Mouse (Mus musculus): ENCODE measurements around the gene Ano10. TPM values are rescaled to one million over a fixed set of nuclear protein-coding genes. Genes with fewer than 3 reads are reported as not detected.

The Ano10 gene
- total RNA-seq, 2 experiments from 2014 or later = 20.4 to 20.8 TPM

DNA sequence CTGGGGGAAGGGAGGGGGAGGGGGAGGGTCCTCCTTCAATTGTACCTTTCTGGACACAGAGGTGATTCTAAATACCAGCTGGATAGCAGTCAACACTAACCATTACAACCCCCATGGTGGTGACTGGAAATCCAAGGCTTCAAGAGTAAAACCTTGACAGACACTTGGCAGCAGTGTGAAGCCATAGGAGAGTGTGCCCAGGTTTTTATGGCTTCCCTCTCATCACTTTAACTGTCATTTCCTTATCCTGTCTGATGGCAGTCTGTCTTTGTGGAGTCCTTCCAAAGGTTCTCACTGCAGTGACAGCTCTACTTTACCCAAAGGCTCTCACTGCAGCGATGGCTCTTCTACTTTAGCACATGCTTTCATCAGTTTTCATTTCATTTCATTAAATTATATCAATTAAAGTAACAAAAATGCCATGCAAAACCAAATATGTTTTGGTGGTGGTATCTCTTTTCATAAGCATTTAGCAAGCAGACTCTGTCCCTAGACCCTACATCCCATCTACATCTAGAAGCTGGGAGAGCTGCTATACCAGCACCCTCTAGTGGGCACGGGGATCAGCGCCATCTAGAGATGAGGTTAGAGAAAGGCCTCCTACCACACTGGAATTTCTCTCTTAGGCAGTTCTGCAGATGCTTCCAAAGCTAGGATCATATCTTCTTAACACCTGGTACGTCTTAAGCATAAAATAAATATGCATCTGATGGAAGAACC is 50.0 kb downstream of the Ano10 start:
- DNase-seq = peak; percentile 42 to 53

DNA sequence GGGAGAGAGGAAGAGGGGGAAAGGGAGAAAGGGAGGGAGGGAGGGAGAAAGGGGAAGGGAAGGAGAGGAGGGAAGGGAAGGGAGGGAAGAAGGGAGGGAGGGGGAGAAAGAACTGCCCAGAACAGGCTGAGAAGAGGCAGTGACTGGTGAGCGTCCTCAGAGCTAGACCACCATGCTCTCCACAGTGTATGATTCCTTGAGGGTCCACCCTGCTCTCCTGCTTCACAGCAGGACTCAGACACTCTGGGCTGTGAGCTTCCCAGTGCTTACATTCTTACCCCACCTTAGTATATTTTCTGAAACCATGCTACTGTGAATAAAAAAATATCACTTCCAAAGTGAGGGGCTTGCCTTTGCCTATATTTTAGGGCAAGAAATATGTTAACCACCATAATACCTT is 50.9 kb downstream of the Ano10 start:
- DNase-seq = no peak

DNA sequence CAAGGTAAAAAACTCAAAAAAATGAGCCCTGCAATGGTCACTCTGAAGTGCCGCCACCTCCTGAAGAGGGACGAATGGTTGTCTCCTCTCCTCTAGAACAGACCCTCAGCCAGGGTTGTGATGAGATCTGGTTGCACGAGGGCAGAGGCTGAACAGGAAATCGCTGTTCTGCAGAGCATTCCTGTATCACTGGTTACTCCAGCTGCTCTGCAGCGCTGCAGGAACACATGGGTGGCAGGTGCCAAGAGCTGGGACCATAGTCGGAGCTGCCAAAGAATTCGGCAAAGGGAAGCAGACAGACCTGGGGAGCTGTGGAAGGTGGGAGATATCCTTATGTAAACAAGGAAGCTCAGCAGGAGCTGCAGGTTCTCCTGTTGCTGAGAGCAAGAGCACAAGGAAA is 51.4 kb downstream of the Ano10 start:
- no peak for DNase-seq

GRCm38 (mm10) chr9:122241812-122242400 is 52.3 kb downstream of the Ano10 start:
- no peak for DNase-seq

- no peak for DNase-seq
Measured at GRCm38 (mm10) chr9:122240629-122241199, 53.5 kb downstream of the Ano10 start.

GRCm38 (mm10) chr9:122234741-122235140 is 59.5 kb downstream of the Ano10 start:
- DNase-seq = no peak

DNA sequence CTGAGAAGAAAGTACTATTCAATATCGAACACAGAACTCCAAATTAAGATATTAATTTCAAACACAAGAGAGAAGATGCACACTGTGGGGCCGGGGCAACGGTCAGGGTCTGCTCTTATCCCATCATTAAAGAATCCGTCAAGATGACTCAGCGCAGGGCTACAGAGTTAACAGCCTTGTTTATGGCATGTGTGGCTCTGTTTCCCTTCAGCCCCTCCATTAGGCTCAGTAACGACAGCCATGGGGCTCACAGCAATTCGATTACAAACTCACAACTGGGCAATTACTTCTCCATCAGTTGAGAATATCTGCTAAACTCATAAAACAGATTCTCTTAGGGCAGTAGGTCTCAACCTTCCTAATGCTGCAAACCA is 60.3 kb downstream of the Ano10 start:
- DNase-seq = no peak

DNA sequence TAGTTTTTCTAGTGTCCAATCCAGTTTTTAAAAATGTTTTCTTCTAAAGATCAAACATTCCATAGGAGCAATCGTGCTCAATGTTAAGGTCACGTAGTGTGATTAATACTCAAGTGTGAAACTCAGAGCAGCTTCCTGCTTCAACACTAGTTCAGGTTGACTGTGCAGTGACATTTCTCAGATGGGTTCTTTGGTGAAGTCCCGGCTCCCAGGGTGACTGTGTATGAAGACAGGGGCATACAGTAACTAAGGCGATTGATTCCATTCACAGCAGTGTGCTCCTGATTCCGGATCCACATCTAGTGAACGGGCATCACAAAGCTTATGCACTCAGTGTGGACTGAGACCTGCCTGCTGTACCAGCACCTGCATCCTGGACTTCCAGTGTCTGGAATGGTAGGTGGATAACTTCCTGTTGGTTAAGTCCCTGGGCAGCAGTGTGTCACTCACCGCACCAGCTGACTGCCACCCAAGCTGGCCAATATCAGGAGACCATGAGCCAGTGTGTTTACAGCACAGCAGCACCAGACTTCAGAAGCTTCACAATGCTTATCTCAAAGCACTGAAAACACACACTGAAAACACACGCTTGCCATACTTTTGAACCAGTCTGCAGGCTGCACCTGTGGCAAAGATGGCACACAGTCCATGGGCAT is 60.8 kb downstream of the Ano10 start:
- no peak for DNase-seq

DNA sequence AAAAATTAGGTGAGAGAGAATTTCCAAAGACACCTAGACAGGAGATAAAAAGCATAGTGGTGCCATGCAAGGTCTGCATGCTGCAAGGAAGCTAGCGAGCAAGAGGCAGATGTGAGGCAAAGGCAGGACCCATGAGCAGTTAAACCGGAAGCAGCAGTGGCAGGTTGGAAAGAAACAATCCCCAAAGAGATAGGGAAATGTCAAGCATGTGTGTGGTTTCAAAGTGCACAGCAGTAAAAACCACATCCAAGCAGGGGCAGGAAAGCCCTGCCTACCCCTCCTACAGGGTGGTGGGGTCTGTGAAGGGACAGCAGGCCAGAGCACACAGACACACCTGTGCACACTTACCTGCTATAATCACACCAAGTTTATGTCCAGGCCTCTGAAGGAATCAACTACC is 61.3 kb downstream of the Ano10 start:
- DNase-seq = no peak

GRCm38 (mm10) chr9:122230701-122231100 is 63.5 kb downstream of the Ano10 start:
- DNase-seq = no peak

GRCm38 (mm10) chr9:122226419-122226818 is 67.8 kb downstream of the Ano10 start:
- DNase-seq = no peak

- DNase-seq = no peak
Measured at GRCm38 (mm10) chr9:122225309-122225708, 68.9 kb downstream of the Ano10 start.

DNA sequence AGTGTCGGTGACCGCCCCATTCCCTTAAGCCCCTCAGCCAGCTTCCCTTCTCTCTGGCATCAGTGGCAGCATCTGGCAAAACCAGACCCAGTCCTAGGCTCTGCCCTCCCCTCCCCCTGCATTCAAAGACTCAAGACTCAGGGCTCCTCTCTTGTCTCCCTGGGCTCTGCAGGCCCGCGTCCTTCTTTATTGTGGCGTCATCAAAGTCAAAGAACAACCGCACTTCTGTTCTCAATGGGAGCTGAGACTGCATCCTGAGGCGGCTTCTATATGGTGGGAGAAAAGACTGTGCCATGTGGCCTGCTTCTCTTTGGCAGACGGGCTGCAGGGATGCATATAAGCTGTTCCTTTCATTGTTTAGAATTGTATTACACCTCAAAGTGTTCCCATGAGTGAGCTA is 71.2 kb downstream of the Ano10 start:
- DNase-seq = no peak

DNA sequence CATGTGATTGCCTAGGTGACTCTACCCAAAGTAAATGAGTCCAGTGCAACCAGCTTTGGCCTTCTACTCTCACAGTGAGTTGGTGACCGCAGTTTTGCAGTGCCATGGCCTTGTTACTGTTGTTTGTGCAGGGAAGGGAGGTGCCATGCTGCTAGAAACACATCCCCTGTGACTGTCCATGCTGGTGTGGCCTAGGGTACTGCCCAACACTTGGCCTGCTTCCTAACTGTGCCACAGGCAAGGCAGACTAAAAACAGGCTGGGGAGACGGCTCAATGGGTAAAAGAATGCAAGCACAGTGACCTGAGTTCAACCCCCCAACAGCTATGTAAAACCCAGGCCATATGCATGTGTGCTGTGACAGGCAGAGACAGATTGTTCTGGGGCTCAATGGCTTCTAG is 74.3 kb downstream of the Ano10 start:
- no peak for DNase-seq

DNA sequence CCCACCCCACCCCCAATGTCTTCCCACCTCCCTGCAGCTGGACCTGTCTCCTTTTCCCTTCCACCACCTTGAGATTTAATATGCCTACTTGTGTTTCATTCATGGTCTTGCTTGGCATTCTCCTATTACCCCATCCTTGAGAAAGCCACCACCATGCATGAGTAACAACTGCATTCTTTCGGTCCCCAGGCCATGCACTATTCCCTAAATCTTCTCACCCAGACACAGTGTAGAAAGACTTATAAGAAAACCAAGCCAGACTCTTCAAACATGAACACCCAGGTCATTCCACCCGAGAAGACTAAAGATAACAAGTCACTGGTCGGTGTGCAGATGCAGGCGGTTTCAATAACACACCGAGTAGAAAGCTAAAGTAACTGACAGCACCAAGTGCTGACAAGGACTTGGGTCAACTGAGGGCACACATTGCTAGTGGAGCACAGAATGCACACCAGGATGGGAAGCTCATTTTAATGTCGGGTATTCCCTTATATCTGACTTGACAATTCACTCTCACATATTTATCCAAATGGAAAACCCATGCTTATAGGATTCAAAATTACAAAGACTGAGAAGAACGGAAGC is 77.2 kb downstream of the Ano10 start:
- no peak for DNase-seq

DNA sequence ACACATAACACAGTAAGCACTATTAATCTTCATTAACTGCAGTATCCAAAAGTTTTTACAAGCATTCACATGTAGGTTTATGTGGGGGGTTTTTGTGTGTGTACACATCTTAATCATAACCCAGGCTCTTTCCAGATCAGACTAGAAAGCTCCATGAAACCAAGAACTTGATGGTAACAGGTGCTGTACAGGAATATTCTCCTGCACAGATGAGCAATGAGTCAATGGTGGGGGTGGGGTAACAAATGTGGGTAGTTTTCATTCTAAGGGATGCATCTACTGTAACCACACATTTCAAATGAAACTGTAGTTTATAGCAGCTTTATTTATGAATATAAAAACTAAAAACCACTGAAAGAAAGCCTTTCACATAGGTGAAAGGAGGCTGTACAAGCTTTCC is 79.1 kb downstream of the Ano10 start:
- no peak for DNase-seq

- no peak for DNase-seq
Measured at GRCm38 (mm10) chr9:122208311-122208710, 85.9 kb downstream of the Ano10 start.

DNA sequence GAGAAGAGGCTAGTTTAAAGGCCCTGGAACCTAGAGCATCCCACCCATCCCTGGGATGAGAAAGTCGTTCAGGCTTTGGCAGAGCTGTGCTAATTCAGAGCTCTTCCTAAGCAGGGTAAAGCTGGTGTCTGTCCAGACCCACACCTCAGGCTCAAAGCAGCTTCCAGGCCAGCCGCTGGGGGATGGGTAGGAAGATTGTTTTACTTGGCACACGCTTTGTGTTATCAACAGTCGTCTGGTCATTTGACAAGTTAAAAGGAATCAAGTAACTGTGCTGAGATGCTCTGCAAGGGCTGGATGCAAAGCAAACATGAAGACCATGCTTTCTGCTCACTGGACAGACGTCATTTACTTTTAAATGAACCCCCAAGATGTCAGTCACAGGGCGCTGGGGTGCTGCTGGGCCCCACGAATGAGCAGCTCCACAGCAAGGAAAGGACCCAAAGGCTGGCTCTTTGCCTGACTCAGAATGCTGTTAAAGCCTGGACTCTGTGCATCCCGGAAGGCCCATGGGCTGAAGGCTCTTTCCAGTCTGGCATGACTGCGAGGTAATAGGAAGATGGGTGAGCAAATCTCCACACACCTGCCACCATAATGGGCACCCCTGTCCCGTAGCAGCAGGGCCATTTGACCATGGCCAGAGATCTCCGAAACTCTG is 88.6 kb downstream of the Ano10 start:
- no peak for DNase-seq

- DNase-seq = no peak
Measured at GRCm38 (mm10) chr9:122204508-122204907, 89.7 kb downstream of the Ano10 start.

- peak; percentile 21 to 33 for DNase-seq
Measured at GRCm38 (mm10) chr9:122199253-122199652, 95.0 kb downstream of the Ano10 start.

- DNase-seq = no peak
Measured at GRCm38 (mm10) chr9:122198621-122199020, 95.6 kb downstream of the Ano10 start.

DNA sequence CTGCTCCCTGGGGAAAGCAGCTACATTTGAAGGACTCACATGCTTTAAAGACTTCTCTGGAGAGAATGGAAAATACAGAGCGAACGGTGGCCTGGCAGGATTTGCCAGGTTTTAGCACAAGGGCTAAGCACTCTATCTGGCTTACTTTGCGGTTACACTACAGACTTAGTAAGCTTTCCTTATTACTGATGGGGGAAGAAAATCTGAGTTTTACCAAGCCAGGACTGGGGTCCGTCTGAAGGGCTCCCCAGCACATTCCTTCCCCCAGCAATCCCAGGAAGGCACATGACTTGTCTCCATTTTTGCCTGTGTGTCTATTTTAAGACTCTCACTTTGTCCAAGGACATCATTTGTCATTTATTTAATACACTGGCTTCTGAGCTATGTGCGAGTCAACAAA is 97.2 kb downstream of the Ano10 start:
- no peak for DNase-seq
